Mouse (Mus musculus) lung, postnatal 0 days (tissue): ENCODE data around the gene Grm8.

Source experiments
- CTCF ChIP-seq: IDR thresholded peaks from 2 replicates; pipeline ENCODE4 v1.5.1; 2016; ENCODE audit warnings: antibody characterized with exemption, mild to moderate bottlenecking
- EP300 ChIP-seq: IDR thresholded peaks from 2 replicates; pipeline ENCODE4 v1.6.1; 2016; ENCODE audit warnings: antibody characterized with exemption, mild to moderate bottlenecking, control low read depth

GRCm38 (mm10) chr6:27991241-27991640 is 143.7 kb downstream of the Grm8 start:
- TF ChIP-seq CTCF = no peak
- TF ChIP-seq EP300 = no peak
